Mouse (Mus musculus) olfactory bulb, adult 2 months (tissue): ENCODE data around the gene Ccdc136.

Source experiments
- CTCF ChIP-seq: fragments of 200-500 bp; IDR thresholded peaks from 2 replicates; pipeline ENCODE4 v1.5.1; 2012; ENCODE audit warnings: low read depth, mild to moderate bottlenecking, low read length, moderate library complexity; ENCODE audit not compliant: insufficient read depth
- POLR2A ChIP-seq: fragments of 200-500 bp; IDR thresholded peaks from 2 replicates; pipeline ENCODE4 v1.6.1; 2012; ENCODE audit warnings: mild to moderate bottlenecking, low read depth, low read length, moderate library complexity; ENCODE audit not compliant: insufficient read depth

DNA sequence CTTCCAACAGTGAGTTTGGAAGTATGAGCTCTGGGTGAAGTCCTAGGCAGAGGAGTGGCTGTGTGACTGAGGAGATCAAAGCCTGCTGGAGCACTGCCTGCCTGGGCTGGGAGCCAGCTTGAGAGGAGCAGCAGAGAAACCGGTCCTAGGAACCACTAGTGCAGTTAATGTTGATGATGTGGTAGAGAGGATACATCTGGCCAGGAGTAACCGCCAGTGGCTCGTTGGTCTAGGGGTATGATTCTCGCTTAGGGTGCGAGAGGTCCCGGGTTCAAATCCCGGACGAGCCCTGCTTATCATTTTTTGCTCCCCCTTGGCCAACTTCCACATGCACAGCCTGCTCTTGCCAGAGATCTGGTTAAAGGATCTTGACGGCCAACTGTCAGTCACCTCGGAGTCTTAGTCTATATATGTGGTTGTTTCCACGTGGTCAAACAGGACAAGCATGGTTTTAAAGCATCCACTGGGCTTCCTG is 7.5 kb upstream of the Ccdc136 start:
- TF ChIP-seq CTCF = no peak
- TF ChIP-seq POLR2A = no peak
